Mouse (Mus musculus): Measurements from ENCODE around the gene Mfsd4b1. TPM values are rescaled to one million over a fixed set of nuclear protein-coding genes. Genes with fewer than 3 reads are reported as not detected.

Mfsd4b1 gene
- not detected for polyA plus RNA-seq (2017; shearing (Covaris generic))

GRCm38 (mm10) chr10:40024554-40025428, at the start of gene Mfsd4b1:
TSS of gene Mfsd4b1 (minus strand) at chr10:40025268.

GRCm38 (mm10) chr10:39986466-39986865, 38.6 kb downstream of the Mfsd4b1 start, which contains the start of gene Mfsd4b5:
TSS of gene Mfsd4b5 (minus strand) at chr10:39986646.

GRCm38 (mm10) chr10:39959761-39960440, 65.2 kb downstream of the Mfsd4b1 start, which contains the start of gene Mfsd4b3:
TSS of gene Mfsd4b3 (minus strand) at chr10:39960153.

Other genes starting within 250 kb of the Mfsd4b1 start
- gene Mfsd4b4, start 126.0 kb downstream of the Mfsd4b1 start, polyA plus RNA-seq (2017; shearing (Covaris generic)), result 1 to 10 TPM; 3.2 to 4.8 TPM
- under 1 TPM in 1 of 2 experiments, not detected in 1; 0.10 TPM for gene Mfsd4b2, start 98.3 kb downstream of the Mfsd4b1 start, polyA plus RNA-seq (2017; shearing (Covaris generic))
- not detected for gene Mfsd4b3, start 65.1 kb downstream of the Mfsd4b1 start, polyA plus RNA-seq (2017; shearing (Covaris generic))
- gene Mfsd4b5, start 38.6 kb downstream of the Mfsd4b1 start, polyA plus RNA-seq (2017; shearing (Covaris generic)), result under 1 TPM; 0.07 to 0.26 TPM
- 1 to 10 TPM; 1.4 to 2.1 TPM for gene Slc16a10, start 117.0 kb upstream of the Mfsd4b1 start, polyA plus RNA-seq (2017; shearing (Covaris generic))
- gene Rpf2, start 221.8 kb upstream of the Mfsd4b1 start, polyA plus RNA-seq (2017; shearing (Covaris generic)), result 10 to 100 TPM; 45.3 to 68.7 TPM
- gene Gtf3c6, start 232.8 kb upstream of the Mfsd4b1 start, polyA plus RNA-seq (2017; shearing (Covaris generic)), result 10 to 100 TPM; 75.7 to 86.5 TPM